Mouse (Mus musculus): ENCODE data around the gene Ddx41. TPM values are rescaled to one million over a fixed set of nuclear protein-coding genes. Genes with fewer than 3 reads are reported as not detected.
"Not testable (repeated sequence)": the region's sequence is repeated elsewhere in the genome, so short reads cannot be mapped to it uniquely, and the experiment has no call there.

The Ddx41 gene
- 74.8 and 75.5 TPM in 2 replicates for polyA plus RNA-seq (2014; fragmentation: Nextera tagmentation; extraction: Ambion mirVana)

GRCm38 (mm10) chr13:55536194-55537175, at the start of gene Ddx41:
Gene Ddx41 (minus strand): TSS chr13:55536658.
- H3K9me3 ChIP-seq (ENCODE audit: low read depth, low read length): no peaks in the 10 kb centered on the region
- peak; percentile 92 for TF ChIP-seq CTCF (IDR thresholded peaks at IDR 0.05; ENCODE audit: low read depth)
- 0 out of 2 replicates have a peak, but pooled peaks cover 4% of the 10 kb centered on the region for H3K4me1 ChIP-seq (ENCODE audit: insufficient read depth)
- ATAC-seq (ENCODE audit: insufficient read depth) (peak; percentile 99), DNase-seq (peak; percentile 100)
- no peak within 1 kb of the TSS; the same call in 1 of the 2 replicates for H3K27ac ChIP-seq (ENCODE audit: low read depth)
- peak within 1 kb of the TSS; percentile 73 for H3K9ac ChIP-seq
- peak within 1 kb of the TSS; percentile 94 for H3K4me2 ChIP-seq
- peaks cover 73% of the 10 kb centered on the region for H3K36me3 ChIP-seq (ENCODE audit: insufficient read depth)
- WGBS: under 1% methylated on average over 70 of the region's 70 CpGs
- no peaks in the 10 kb centered on the region for H3K27me3 ChIP-seq (ENCODE audit: insufficient read depth, low read length)
- peak within 1 kb of the TSS; percentile 89 for H3K4me3 ChIP-seq (ENCODE audit: low read depth, low read length)

DNA sequence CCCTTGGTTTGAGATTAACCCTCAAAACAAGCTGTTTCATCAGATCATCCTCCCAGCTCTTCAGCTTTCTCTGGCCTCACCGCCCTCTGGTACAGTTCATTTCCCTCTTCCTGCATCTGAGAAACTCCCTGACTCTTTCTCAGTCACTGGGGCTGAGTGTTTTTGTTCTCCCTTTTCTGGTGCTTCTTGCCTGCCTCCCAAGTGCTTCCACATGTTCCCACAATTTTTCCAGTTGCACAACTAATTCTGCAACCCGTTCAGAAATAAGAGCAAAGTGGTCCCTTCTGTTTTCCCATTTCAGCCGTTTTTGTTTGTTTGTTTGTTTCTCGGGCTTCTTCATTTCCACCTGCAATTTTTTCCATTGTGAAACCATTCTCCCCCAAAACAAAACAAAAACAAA, 41.6 kb upstream of the Ddx41 start:
- WGBS: 74% methylated on average over 4 of the region's 4 CpGs
- H3K4me2 ChIP-seq: no peak overlapping the region
- ATAC-seq (ENCODE audit: insufficient read depth) (no peak), DNase-seq (no peak)
- H3K9ac ChIP-seq: no peak overlapping the region
- TF ChIP-seq CTCF (IDR thresholded peaks at IDR 0.05; ENCODE audit: low read depth): no peak
- H3K9me3 ChIP-seq (ENCODE audit: low read depth, low read length): no peaks in the 10 kb centered on the region
- H3K27me3 ChIP-seq (ENCODE audit: insufficient read depth, low read length): no peaks in the 10 kb centered on the region
- H3K36me3 ChIP-seq (ENCODE audit: insufficient read depth): no peaks in the 10 kb centered on the region
- no peaks in the 10 kb centered on the region for H3K4me1 ChIP-seq (ENCODE audit: insufficient read depth)
- H3K4me3 ChIP-seq (ENCODE audit: low read depth, low read length): no peak overlapping the region
- no peak overlapping the region for H3K27ac ChIP-seq (ENCODE audit: low read depth)

GRCm38 (mm10) chr13:55576872-55577271, 40.4 kb upstream of the Ddx41 start:
- ATAC-seq (ENCODE audit: insufficient read depth); H3K9ac ChIP-seq; H3K4me3 ChIP-seq (ENCODE audit: low read depth, low read length); H3K9me3 ChIP-seq (ENCODE audit: low read depth, low read length); H3K4me2 ChIP-seq; H3K27ac ChIP-seq (ENCODE audit: low read depth); H3K4me1 ChIP-seq (ENCODE audit: insufficient read depth); H3K27me3 ChIP-seq (ENCODE audit: insufficient read depth, low read length); H3K36me3 ChIP-seq (ENCODE audit: insufficient read depth); DNase-seq: not testable (repeated sequence)
- WGBS: 76% methylated on average over 7 of the region's 7 CpGs

GRCm38 (mm10) chr13:55575932-55576331, 39.5 kb upstream of the Ddx41 start:
- Histone ChIP-seq H3K9me3 (ENCODE audit: low read depth, low read length) (no peaks in the 10 kb centered on the region), H3K4me3 (ENCODE audit: low read depth, low read length) (no peak overlapping the region), H3K36me3 (ENCODE audit: insufficient read depth) (no peaks in the 10 kb centered on the region), H3K4me2 (no peak overlapping the region), H3K27me3 (ENCODE audit: insufficient read depth, low read length) (no peaks in the 10 kb centered on the region), H3K9ac (no peak overlapping the region), H3K4me1 (ENCODE audit: insufficient read depth) (0 out of 2 replicates have a peak, but pooled peaks cover 3% of the 10 kb centered on the region), H3K27ac (ENCODE audit: low read depth) (no peak overlapping the region)
- DNase-seq (peak; percentile 44), ATAC-seq (ENCODE audit: insufficient read depth) (no peak)
- WGBS: 46% methylated on average over 5 of the region's 5 CpGs
- TF ChIP-seq CTCF (IDR thresholded peaks at IDR 0.05; ENCODE audit: low read depth): no peak

- DNase-seq: no peak
- no peak overlapping the region for H3K4me3 ChIP-seq (ENCODE audit: low read depth, low read length)
- ATAC-seq (ENCODE audit: insufficient read depth): no peak
- 68% methylated on average over 5 of the region's 5 CpGs for WGBS
- no peak for TF ChIP-seq CTCF (IDR thresholded peaks at IDR 0.05; ENCODE audit: low read depth)
- peaks cover 5% of the 10 kb centered on the region for H3K4me1 ChIP-seq (ENCODE audit: insufficient read depth)
- H3K9ac ChIP-seq: no peak overlapping the region
- H3K36me3 ChIP-seq (ENCODE audit: insufficient read depth): 0 out of 2 replicates have a peak, but pooled peaks cover 3% of the 10 kb centered on the region
- H3K27me3 ChIP-seq (ENCODE audit: insufficient read depth, low read length): no peaks in the 10 kb centered on the region
- no peak overlapping the region for H3K27ac ChIP-seq (ENCODE audit: low read depth)
- H3K4me2 ChIP-seq: no peak overlapping the region
- H3K9me3 ChIP-seq (ENCODE audit: low read depth, low read length): no peaks in the 10 kb centered on the region
These were observed 37.9 kb upstream of the Ddx41 start for GRCm38 (mm10) chr13:55574321-55574720.

GRCm38 (mm10) chr13:55573432-55573831, 37.0 kb upstream of the Ddx41 start, which contains the start of gene Tmed9:
Gene Tmed9 (plus strand): TSS chr13:55573732.
- 94% methylated on average over 2 of the region's 2 CpGs for WGBS
- Histone ChIP-seq H3K9me3 (ENCODE audit: low read depth, low read length) (no peaks in the 10 kb centered on the region), H3K27ac (ENCODE audit: low read depth) (no peak within 1 kb of the TSS), H3K4me3 (ENCODE audit: low read depth, low read length) (no peak within 1 kb of the TSS), H3K27me3 (ENCODE audit: insufficient read depth, low read length) (no peaks in the 10 kb centered on the region), H3K9ac (no peak within 1 kb of the TSS), H3K4me2 (no peak within 1 kb of the TSS), H3K36me3 (ENCODE audit: insufficient read depth) (0 out of 2 replicates have a peak, but pooled peaks cover 9% of the 10 kb centered on the region), H3K4me1 (ENCODE audit: insufficient read depth) (peaks cover 7% of the 10 kb centered on the region)
- ATAC-seq (ENCODE audit: insufficient read depth) (no peak), DNase-seq (no peak)
- no peak for TF ChIP-seq CTCF (IDR thresholded peaks at IDR 0.05; ENCODE audit: low read depth)

DNA sequence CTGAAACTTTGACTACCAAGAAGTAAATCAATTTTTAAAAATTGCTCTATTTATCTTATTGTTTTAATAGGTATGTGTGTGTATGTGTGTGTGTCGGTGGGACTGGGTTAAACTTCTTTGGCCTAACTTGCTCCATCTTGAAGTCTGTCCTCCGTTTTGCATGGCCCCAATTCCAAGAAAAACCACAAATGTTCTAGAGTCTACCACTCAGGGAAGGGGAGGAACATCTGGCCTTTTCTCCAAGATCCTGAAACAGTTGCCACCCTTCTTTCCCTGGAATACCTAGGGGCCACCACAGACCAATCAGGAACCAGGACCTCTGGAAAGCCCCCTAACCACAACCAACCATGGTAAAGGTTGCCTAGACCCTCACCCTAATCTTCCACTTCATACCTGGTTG, 35.5 kb upstream of the Ddx41 start:
- Histone ChIP-seq H3K9ac (no peak overlapping the region), H3K9me3 (ENCODE audit: low read depth, low read length) (no peaks in the 10 kb centered on the region), H3K4me2 (peak overlapping the region; percentile 99; the same call in 1 of the 2 replicates), H3K27me3 (ENCODE audit: insufficient read depth, low read length) (no peaks in the 10 kb centered on the region), H3K36me3 (ENCODE audit: insufficient read depth) (peaks cover 20% of the 10 kb centered on the region; the same call in 1 of the 2 replicates), H3K27ac (ENCODE audit: low read depth) (no peak overlapping the region), H3K4me3 (ENCODE audit: low read depth, low read length) (peak overlapping the region; percentile 95; the same call in 1 of the 2 replicates), H3K4me1 (ENCODE audit: insufficient read depth) (peaks cover 7% of the 10 kb centered on the region)
- ATAC-seq (ENCODE audit: insufficient read depth): no peak
- no peak for DNase-seq
- WGBS: 79% methylated on average over 2 of the region's 2 CpGs
- no peak for TF ChIP-seq CTCF (IDR thresholded peaks at IDR 0.05; ENCODE audit: low read depth)
